Mouse (Mus musculus): ENCODE results near the gene Grik4.

DNA sequence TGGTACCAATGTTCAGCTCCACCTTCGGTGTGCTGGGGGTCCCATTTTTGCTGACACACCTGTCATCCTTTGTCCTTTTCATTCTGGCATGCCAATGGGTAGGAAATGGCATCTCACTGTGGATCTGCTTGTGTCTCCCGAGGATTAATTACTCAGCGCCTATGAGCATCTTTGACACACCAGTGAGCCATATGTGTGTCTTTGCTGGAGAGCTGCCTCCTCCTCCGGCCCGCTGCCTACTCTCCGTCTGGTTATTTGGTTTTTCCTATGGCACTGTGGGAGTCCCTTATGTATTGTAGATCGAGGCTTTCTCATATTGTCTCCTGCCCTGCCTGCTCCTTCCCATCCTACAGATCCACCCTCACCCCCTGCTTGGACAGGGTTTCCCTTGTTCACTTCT lies 26.4 kb downstream of the Grik4 start:
- TF ChIP-seq CTCF (IDR thresholded peaks at IDR 0.05; ENCODE audit: borderline replicate concordance, extremely low read depth, insufficient read depth, insufficient read length) (no peak), POLR2A (IDR thresholded peaks at IDR 0.05; ENCODE audit: borderline replicate concordance, extremely low read depth, insufficient read depth, insufficient read length, poor library complexity, severe bottlenecking) (no peak)

Measured in brain, embryonic 14.5 days (tissue).